Mouse (Mus musculus): Measurements from ENCODE around the gene Tbxa2r. TPM values are rescaled to one million over a fixed set of nuclear protein-coding genes. Genes with fewer than 3 reads are reported as not detected.

The Tbxa2r gene
- polyA plus RNA-seq, 1 experiment = 9.3 TPM

- peak; percentile 97 for DNase-seq (ENCODE audit: low read depth)
Observed at GRCm38 (mm10) chr10:81320550-81321347, 7.8 kb upstream of the Tbxa2r start, which contains the start of gene Cactin. Gene Cactin, plus strand, starts transcription at chr10:81321103.

GRCm38 (mm10) chr10:81321436-81321835, 7.1 kb upstream of the Tbxa2r start:
- no peak for DNase-seq (ENCODE audit: low read depth)

DNA sequence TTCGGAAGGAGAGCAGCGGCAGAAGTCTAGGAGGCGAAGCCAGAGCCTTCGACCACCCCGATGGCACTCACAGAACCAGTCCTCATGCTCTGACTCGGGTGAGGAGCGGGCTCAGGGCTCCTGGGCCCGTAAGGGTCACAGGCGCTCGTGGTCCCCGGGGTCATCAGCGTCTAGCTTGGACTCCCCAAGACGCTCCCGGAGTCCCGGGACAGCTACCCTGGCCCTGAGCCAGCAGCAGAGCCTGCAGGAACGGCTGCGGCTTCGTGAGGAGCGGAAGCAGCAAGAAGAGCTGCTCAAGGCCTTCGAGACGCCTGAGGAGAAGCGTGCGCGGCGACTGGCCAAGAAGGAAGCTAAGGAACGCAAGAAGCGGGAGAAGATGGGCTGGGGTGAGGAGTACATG, 6.1 kb upstream of the Tbxa2r start:
- no peak for DNase-seq (ENCODE audit: low read depth)

DNA sequence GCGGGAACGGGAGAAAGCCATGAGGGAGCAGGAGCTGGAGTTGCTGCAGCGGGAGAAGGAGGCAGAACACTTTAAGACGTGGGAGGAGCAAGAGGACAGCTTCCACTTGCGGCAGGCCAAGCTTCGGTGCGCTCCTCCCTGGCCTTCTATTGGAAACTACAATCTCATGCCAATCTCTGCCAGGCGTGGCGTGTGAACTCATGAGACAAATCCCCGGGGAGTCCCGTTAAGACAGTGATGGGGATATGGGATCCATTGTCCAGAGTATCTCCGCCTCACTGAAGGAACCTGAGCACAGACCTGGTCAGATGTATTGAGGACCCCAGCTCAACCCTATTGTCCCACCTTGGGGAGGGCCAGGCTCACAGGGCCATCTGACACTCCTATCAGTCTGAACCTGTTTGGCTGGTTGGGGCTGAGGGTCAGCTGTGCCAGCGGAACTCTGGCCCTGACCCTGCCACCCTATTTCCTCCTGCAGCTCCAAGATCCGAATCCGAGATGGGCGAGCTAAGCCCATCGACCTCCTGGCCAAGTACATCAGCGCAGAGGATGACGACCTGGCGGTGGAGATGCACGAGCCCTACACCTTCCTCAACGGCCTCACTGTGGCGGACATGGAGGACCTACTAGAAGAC, 5.3 kb upstream of the Tbxa2r start:
- no peak for DNase-seq (ENCODE audit: low read depth)

GRCm38 (mm10) chr10:81323791-81324530, 4.6 kb upstream of the Tbxa2r start:
- no peak for DNase-seq (ENCODE audit: low read depth)

- DNase-seq (ENCODE audit: low read depth) = no peak
Observed at GRCm38 (mm10) chr10:81325176-81325575, 3.4 kb upstream of the Tbxa2r start.

DNA sequence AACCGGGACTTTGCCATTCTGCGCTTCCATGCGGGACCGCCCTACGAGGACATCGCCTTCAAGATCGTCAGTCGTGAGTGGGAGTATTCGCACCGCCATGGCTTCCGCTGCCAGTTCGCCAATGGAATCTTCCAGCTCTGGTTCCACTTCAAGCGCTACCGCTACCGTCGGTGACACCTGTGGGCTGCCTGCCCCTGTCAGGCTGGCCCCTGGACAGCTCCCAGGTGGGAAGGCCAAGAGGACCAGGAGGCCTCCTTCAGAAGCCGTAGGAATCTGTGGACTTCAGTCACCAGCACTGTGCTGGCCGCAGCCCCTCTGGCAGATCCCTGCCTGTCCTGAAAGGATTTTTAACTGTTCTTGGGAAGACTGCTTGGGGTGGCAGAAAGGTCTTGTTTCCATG, 2.8 kb upstream of the Tbxa2r start:
- DNase-seq (ENCODE audit: low read depth) = no peak

DNA sequence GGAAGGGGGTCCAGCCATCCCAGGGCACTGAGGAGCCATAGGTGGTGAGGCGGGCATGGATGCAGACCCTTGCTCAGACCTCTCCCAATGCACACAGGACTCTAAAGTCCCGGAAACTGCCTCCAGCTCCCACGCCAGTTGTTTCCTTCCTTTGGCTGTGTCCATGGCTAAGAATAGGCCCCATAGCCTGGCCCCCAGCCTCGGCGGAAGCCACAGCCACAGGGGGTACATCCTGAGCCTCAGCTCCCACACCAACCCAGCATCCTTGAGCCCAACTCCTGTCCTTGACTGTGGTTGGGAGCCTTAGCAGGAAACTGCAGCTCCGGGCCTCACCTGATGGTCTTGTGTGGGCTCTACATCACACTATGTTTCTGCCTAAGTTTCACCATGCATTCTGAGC, 1.7 kb upstream of the Tbxa2r start:
- no peak for DNase-seq (ENCODE audit: low read depth)

DNA sequence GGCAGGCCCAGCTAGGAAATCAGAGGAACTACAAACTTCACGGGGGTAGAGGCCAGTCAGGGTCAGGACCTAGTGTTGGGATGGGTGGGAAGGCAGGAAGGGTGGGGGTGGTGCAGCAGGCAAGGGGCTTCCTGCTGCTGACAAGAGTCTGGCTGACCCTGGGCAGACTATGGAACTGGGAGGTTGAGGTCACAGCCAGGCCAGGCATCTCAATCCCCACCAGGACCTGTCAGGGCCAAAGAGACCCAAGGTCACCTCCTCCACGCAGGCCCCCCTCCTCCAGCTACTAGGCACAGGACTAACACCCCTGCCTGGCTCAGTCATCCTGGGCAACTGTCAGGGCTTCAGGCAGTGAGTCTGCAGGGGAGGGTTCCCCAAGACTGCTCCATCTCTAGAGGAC, 572 bp upstream of the Tbxa2r start:
- DNase-seq (ENCODE audit: low read depth) = no peak

GRCm38 (mm10) chr10:81329194-81329975, 854 bp downstream of the Tbxa2r start:
- DNase-seq (ENCODE audit: low read depth) = no peak

GRCm38 (mm10) chr10:81330007-81330406, 1.5 kb downstream of the Tbxa2r start:
- no peak for DNase-seq (ENCODE audit: low read depth)

- DNase-seq (ENCODE audit: low read depth) = no peak
Observed at GRCm38 (mm10) chr10:81332277-81332676, 3.7 kb downstream of the Tbxa2r start.

- no peak for DNase-seq (ENCODE audit: low read depth)
Observed at GRCm38 (mm10) chr10:81334324-81334723, 5.8 kb downstream of the Tbxa2r start.

- no peak for DNase-seq (ENCODE audit: low read depth)
Observed at GRCm38 (mm10) chr10:81335393-81336340, 7.1 kb downstream of the Tbxa2r start.

GRCm38 (mm10) chr10:81336558-81336957, 8.0 kb downstream of the Tbxa2r start:
- no peak for DNase-seq (ENCODE audit: low read depth)

- DNase-seq (ENCODE audit: low read depth) = no peak
Observed at GRCm38 (mm10) chr10:81340551-81341332, 12.2 kb downstream of the Tbxa2r start.

DNA sequence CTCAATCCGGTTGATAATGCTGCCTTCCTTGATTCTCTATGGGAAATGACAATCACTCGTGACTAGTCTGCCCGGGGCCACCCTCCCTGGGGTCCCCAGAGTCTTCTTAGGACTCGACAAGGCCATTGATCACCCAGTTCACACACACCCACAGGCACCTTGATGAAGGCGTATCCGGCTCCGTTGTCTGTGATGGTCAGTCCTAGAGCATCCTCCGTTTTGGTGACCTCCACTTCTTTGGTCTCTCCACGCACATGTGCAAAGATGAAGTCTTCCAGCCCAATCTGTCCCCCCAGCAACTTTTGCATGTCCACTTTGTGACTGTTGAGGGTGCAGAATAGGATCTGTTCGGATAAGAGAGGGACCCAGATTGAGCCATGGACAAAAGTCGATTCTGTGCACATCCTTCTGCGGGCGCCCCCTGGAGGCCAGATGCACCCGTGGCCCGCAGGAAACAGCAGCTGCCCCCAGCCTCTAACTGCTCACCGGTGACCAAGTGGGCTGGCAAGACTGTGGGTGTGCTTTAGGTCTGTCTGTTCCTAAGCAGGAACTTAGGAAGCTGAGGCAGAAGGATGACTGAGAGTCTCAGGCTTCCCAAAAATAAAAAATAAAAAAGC, 12.9 kb downstream of the Tbxa2r start:
- no peak for DNase-seq (ENCODE audit: low read depth)

DNA sequence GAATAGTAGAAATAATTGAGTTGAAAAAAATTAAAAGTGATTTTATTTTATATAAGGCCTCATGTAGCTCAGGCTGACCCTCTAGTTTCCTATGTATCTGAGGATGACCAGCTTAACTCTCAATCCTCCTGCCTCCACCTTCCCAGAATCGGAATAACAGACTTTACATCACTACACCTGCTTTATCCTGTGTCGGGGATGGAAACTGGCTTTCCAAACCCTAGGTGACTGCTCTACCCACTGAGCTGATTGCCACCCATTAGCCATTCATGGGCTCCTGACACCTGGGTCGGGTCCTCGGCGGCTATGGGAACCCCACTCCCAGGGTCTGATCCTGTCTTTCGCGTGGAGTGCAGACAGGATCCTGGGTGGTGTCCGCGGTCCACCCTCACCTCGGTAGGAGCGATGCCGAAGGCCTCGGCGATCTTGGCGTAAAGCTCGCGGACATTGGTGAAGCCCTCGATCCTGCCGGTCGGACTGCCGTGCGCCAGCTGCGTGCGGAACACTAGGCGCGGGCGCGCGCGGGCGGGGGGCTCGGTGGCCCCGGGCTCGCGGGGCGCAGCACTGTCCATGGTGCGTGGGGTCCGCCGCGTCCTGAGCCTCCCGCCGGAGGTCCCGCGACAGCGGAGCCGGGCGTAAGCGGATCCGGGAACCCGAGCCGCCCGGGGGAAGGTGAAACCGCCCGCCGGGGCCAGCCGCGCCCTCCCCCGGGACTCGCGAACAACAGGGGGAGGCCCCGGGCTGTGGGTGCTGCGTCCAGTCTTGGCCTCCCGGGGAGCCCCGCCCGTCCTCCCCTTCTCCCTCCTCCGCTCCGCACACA, 14.4 kb downstream of the Tbxa2r start, which contains the start of gene Gipc3:
Gipc3 (minus strand) TSS at position 581 of the 820 bp plus-strand sequence.
- no peak for DNase-seq (ENCODE audit: low read depth)

Measured in gonadal fat pad, adult 2 months (tissue).